Mouse (Mus musculus) hindbrain, embryonic 12.5 days (tissue): Measurements from ENCODE around the gene Guca2b. TPM values are rescaled to one million over a fixed set of nuclear protein-coding genes. Genes with fewer than 3 reads are reported as not detected.

ENCODE experiments used
- ATAC-seq: fragments of 200-750 bp; cut with Nextera tagmentation; 2 replicates; pipeline ENCODE4 v1.8.0; 2017; ENCODE audit warnings: moderate TSS enrichment; ENCODE audit not compliant: low FRiP score
- H3K27ac ChIP-seq: fragments of 300-500 bp; sonication (generic); 2 replicates; pipeline ENCODE4 v1.5.1; 2016; ENCODE audit warnings: mild to moderate bottlenecking
- H3K27me3 ChIP-seq: fragments of 300-500 bp; sonication (generic); 2 replicates; pipeline ENCODE4 v1.6.1; 2016; ENCODE audit warnings: mild to moderate bottlenecking
- H3K36me3 ChIP-seq: fragments of 300-500 bp; sonication (generic); 2 replicates; pipeline ENCODE4 v1.6.1; 2016; ENCODE audit warnings: mild to moderate bottlenecking
- H3K4me1 ChIP-seq: fragments of 300-500 bp; sonication (generic); 2 replicates; pipeline ENCODE4 v1.6.1; 2016
- H3K4me2 ChIP-seq: fragments of 300-500 bp; sonication (generic); replicated peaks from 2 replicates; pipeline ENCODE4 v1.6.1; 2016; ENCODE audit warnings: mild to moderate bottlenecking
- H3K4me3 ChIP-seq: fragments of 300-500 bp; sonication (generic); 2 replicates; pipeline ENCODE4 v1.5.1; 2016; ENCODE audit warnings: mild to moderate bottlenecking
- H3K9ac ChIP-seq: fragments of 300-500 bp; sonication (generic); 2 replicates; pipeline ENCODE4 v1.6.1; 2016; ENCODE audit warnings: mild to moderate bottlenecking, moderate library complexity
- H3K9me3 ChIP-seq: fragments of 300-500 bp; sonication (generic); replicated peaks from 2 replicates; pipeline ENCODE4 v1.6.1; 2016; ENCODE audit warnings: mild to moderate bottlenecking
- WGBS: fragments of 180-500 bp; shearing (Covaris S2); methylation state at CpG from one replicate; pipeline ENCODE4 v1.1.7; 2016; 5-methylcytosine and 5-hydroxymethylcytosine counted together
- polyA plus RNA-seq: library from polyadenylated mRNA; unstranded; fragments of >200 nt; fragmentation: Nextera tagmentation; extraction: Ambion mirVana; gene quantifications from 2 replicates; pipeline ENCODE4 v1.2.1, GENCODE M21; 2016

The Guca2b gene
- not detected in 2 replicates for polyA plus RNA-seq

GRCm38 (mm10) chr4:119658731-119659130, at the start of gene Guca2b:
Gene Guca2b, minus strand, starts transcription at chr4:119658954.
- no peak within 1 kb of the TSS for H3K4me3 ChIP-seq
- H3K4me1 ChIP-seq: no peaks in the 10 kb centered on the region
- H3K36me3 ChIP-seq: no peaks in the 10 kb centered on the region
- H3K9me3 ChIP-seq: peaks cover 2% of the 10 kb centered on the region; the same call in 1 of the 2 replicates
- no peaks in the 10 kb centered on the region; the same call in 1 of the 2 replicates for H3K27me3 ChIP-seq
- no peak for ATAC-seq
- no peak within 1 kb of the TSS for H3K4me2 ChIP-seq
- no peak within 1 kb of the TSS for H3K27ac ChIP-seq
- H3K9ac ChIP-seq: no peak within 1 kb of the TSS
- WGBS: 83% methylated on average over 4 of the region's 4 CpGs

DNA sequence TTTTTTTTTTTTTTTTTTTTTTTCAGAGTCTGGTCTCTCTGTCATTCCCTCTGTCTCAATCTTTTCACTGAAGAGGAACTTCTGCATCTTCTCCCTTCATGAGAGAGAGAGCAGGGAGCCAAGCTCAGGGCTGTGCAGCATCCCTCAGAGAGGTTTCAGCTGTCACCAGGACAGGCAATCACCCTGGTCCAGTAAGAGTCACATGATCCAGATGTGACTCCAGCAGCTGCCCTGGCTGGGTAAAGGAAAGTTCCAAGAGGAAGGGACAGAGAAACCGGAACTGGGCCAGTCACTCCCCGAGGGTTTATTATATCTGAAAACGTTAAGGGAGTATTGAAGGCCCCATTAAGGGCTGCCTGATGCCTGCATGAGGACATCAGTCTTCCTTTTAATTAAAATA, 49.0 kb upstream of the Guca2b start:
- WGBS: 16% methylated on average over 3 of the region's 3 CpGs
- Histone ChIP-seq H3K27ac (no peak overlapping the region), H3K9ac (no peak overlapping the region), H3K4me1 (peaks cover 3% of the 10 kb centered on the region; the same call in 1 of the 2 replicates), H3K9me3 (no peaks in the 10 kb centered on the region), H3K27me3 (no peaks in the 10 kb centered on the region), H3K4me3 (no peak overlapping the region), H3K36me3 (no peaks in the 10 kb centered on the region), H3K4me2 (no peak overlapping the region)
- ATAC-seq: no peak

DNA sequence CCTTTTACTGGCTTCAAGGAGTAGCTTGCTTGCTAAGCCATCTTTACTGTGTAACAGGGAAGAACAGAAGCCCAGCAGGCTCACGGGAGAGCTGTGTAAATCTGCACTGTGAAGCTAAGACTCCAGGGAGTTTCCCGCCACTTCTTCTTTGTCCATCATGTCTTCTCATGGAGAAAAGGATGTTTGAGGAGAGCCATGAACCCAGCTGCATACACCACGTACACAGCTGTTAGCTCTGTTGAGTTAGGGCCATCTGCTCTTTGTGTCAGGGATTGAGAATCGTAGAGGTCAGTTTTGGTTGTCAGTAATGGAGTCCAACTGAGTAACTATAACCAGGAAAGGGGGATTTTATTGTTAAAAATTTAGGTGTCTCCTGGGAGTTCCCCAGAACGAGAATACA, 48.6 kb upstream of the Guca2b start:
- no peak for ATAC-seq
- H3K4me1 ChIP-seq: peaks cover 3% of the 10 kb centered on the region; the same call in 1 of the 2 replicates
- H3K27ac ChIP-seq: no peak overlapping the region
- no peaks in the 10 kb centered on the region for H3K9me3 ChIP-seq
- WGBS: 42% methylated on average over 5 of the region's 5 CpGs
- no peaks in the 10 kb centered on the region for H3K27me3 ChIP-seq
- no peak overlapping the region for H3K4me3 ChIP-seq
- no peaks in the 10 kb centered on the region for H3K36me3 ChIP-seq
- no peak overlapping the region for H3K9ac ChIP-seq
- no peak overlapping the region for H3K4me2 ChIP-seq

DNA sequence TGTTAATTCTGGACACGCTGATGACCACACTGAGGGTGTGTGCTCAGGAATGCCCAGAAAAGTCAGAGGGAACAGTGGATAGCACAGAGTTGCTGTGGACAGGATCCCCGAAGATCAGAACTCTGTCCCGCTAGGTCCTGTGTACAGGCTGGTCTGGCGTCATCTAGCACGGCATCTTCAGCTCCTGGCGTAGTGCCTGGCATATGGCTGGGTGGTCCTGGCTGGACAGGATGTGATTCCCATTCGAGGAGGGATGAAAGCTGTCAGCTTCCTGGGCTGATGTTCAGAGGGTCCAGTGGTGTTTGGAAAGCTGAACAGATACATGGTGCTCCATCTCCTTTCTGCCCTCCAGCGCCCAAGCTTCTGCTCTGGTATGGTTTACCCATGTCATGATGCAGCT, 45.2 kb upstream of the Guca2b start:
- no peak overlapping the region for H3K27ac ChIP-seq
- H3K4me1 ChIP-seq: peaks cover 3% of the 10 kb centered on the region; the same call in 1 of the 2 replicates
- H3K4me3 ChIP-seq: no peak overlapping the region
- ATAC-seq: no peak
- no peaks in the 10 kb centered on the region for H3K27me3 ChIP-seq
- no peaks in the 10 kb centered on the region for H3K9me3 ChIP-seq
- 88% methylated on average over 8 of the region's 8 CpGs for WGBS
- no peaks in the 10 kb centered on the region for H3K36me3 ChIP-seq
- H3K4me2 ChIP-seq: no peak overlapping the region
- no peak overlapping the region for H3K9ac ChIP-seq

- H3K9me3 ChIP-seq: no peaks in the 10 kb centered on the region
- WGBS: 87% methylated on average over 11 of the region's 11 CpGs
- no peak overlapping the region for H3K9ac ChIP-seq
- no peaks in the 10 kb centered on the region for H3K4me1 ChIP-seq
- no peak overlapping the region for H3K27ac ChIP-seq
- no peaks in the 10 kb centered on the region for H3K36me3 ChIP-seq
- H3K4me3 ChIP-seq: no peak overlapping the region
- no peak overlapping the region for H3K4me2 ChIP-seq
- no peaks in the 10 kb centered on the region for H3K27me3 ChIP-seq
- no peak for ATAC-seq
These were observed 42.7 kb upstream of the Guca2b start for GRCm38 (mm10) chr4:119701269-119701954.

- Histone ChIP-seq H3K36me3 (no peaks in the 10 kb centered on the region), H3K9me3 (no peaks in the 10 kb centered on the region), H3K27ac (no peak overlapping the region), H3K27me3 (no peaks in the 10 kb centered on the region), H3K4me1 (no peaks in the 10 kb centered on the region), H3K9ac (no peak overlapping the region), H3K4me2 (no peak overlapping the region), H3K4me3 (no peak overlapping the region)
- ATAC-seq: no peak
- 69% methylated on average over 2 of the region's 2 CpGs for WGBS
These were observed 39.6 kb upstream of the Guca2b start for GRCm38 (mm10) chr4:119698339-119698738.

- whole genome bisulfite sequencing: 91% methylated on average over 2 of the region's 2 CpGs
These were observed 27.0 kb upstream of the Guca2b start for GRCm38 (mm10) chr4:119685746-119686145.

DNA sequence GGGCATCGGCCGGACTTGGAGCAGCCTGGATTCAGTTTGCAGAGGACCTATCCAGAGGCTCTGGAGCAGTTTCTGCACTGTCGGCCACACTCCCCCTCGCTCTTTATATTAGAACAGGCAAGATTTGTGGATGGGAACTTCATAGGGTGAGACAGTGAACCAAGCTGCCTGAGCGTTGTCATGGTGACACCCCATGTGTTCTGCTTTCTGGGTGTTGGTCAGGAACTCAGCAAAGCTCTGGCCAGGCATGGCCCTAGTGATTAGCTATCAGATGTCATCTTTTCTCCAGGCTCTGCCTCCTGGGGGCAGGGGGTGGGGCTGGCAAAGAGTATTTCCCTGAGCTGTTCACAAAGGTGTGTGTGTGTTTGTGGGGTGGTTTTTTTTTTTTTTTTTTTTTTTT, 23.8 kb upstream of the Guca2b start:
- Histone ChIP-seq H3K27me3 (no peaks in the 10 kb centered on the region), H3K4me1 (peaks cover 6% of the 10 kb centered on the region), H3K36me3 (no peaks in the 10 kb centered on the region), H3K4me3 (no peak overlapping the region), H3K9me3 (no peaks in the 10 kb centered on the region), H3K4me2 (no peak overlapping the region), H3K9ac (no peak overlapping the region), H3K27ac (no peak overlapping the region)
- WGBS: 43% methylated on average over 5 of the region's 5 CpGs
- no peak for ATAC-seq

More at GRCm38 (mm10) chr4:119685746-119686145, 27.0 kb upstream of the Guca2b start:
- no peak overlapping the region for H3K4me2 ChIP-seq
- no peak overlapping the region for H3K4me3 ChIP-seq
- ATAC-seq: no peak
- H3K36me3 ChIP-seq: no peaks in the 10 kb centered on the region
- H3K27ac ChIP-seq: no peak overlapping the region
- H3K27me3 ChIP-seq: no peaks in the 10 kb centered on the region
- no peaks in the 10 kb centered on the region for H3K9me3 ChIP-seq
- peaks cover 9% of the 10 kb centered on the region for H3K4me1 ChIP-seq
- H3K9ac ChIP-seq: no peak overlapping the region

- Histone ChIP-seq H3K4me2 (no peak overlapping the region), H3K27me3 (no peaks in the 10 kb centered on the region), H3K36me3 (no peaks in the 10 kb centered on the region), H3K4me1 (peaks cover 8% of the 10 kb centered on the region), H3K4me3 (no peak overlapping the region), H3K9ac (no peak overlapping the region), H3K27ac (no peak overlapping the region), H3K9me3 (no peaks in the 10 kb centered on the region)
- WGBS: 41% methylated on average over 5 of the region's 5 CpGs
- no peak for ATAC-seq
These were observed 13.9 kb upstream of the Guca2b start for GRCm38 (mm10) chr4:119672685-119673084.

DNA sequence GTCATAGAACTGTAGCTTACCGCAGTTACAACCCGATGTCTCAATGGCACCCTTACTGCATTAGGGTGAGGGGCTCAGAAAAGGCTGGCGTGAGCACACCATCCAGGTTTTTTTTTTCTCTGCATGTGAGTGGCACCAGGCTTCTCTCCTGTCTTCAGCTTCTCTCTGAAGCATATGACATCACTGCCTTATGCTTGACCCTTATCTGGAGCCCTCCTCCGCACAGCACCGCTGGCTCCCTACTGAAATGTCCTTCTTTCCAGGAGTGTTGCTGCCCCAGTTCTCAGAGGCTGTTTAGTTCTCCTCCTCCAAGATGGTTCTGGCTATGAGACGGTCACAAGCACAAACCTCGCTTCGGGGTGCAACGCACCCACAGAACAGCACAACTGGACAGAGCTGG, 12.4 kb upstream of the Guca2b start:
- Histone ChIP-seq H3K27ac (no peak overlapping the region), H3K4me3 (no peak overlapping the region), H3K27me3 (no peaks in the 10 kb centered on the region), H3K9ac (no peak overlapping the region), H3K4me2 (no peak overlapping the region), H3K36me3 (no peaks in the 10 kb centered on the region), H3K9me3 (no peaks in the 10 kb centered on the region), H3K4me1 (peaks cover 8% of the 10 kb centered on the region)
- WGBS: 94% methylated on average over 9 of the region's 9 CpGs
- ATAC-seq: no peak

DNA sequence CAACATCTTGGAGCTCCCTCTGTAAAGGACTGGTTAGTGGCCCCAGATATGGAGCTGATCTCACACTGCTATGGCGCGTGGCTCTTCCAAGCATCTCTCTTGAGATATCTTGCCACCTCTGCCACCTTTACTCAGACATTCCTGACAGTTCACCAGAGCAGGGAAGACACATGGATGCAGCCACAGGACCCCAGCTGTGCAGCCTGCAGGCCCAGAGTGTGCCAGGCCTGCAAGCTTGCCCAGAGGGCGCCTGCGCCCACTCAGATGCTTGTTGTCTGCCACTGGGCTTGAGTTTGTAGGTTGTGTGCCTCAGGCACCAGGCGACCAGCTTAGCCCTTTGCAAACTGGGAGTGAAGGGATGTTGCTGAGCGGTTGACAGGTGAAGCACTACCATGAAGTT, 12.0 kb upstream of the Guca2b start:
- WGBS: 88% methylated on average over 6 of the region's 6 CpGs
- H3K27me3 ChIP-seq: no peaks in the 10 kb centered on the region
- no peak for ATAC-seq
- no peaks in the 10 kb centered on the region for H3K9me3 ChIP-seq
- H3K4me1 ChIP-seq: peaks cover 8% of the 10 kb centered on the region
- H3K4me2 ChIP-seq: no peak overlapping the region
- H3K27ac ChIP-seq: no peak overlapping the region
- H3K36me3 ChIP-seq: no peaks in the 10 kb centered on the region
- H3K9ac ChIP-seq: no peak overlapping the region
- H3K4me3 ChIP-seq: no peak overlapping the region

GRCm38 (mm10) chr4:119670210-119670555, 11.4 kb upstream of the Guca2b start:
- Histone ChIP-seq H3K27me3 (no peaks in the 10 kb centered on the region), H3K27ac (no peak overlapping the region), H3K4me2 (no peak overlapping the region), H3K9ac (no peak overlapping the region), H3K36me3 (no peaks in the 10 kb centered on the region), H3K4me1 (peaks cover 8% of the 10 kb centered on the region), H3K9me3 (no peaks in the 10 kb centered on the region), H3K4me3 (no peak overlapping the region)
- 42% methylated on average over 7 of the region's 7 CpGs for WGBS
- ATAC-seq: no peak
